Mouse (Mus musculus) naive thymus-derived CD4-positive, alpha-beta T cell, adult 2 months (primary cell): ENCODE results near the gene 9130213A22Rik.

Experiments
- DNase-seq: peaks from one replicate; pipeline ENCODE4 v3.0.0-alpha.2; 2011; ENCODE audit warnings: low read depth

Gene 9130213A22Rik

GRCm38 (mm10) chr11:69122336-69122951 is at the start of gene 9130213A22Rik:
Gene 9130213A22Rik, minus strand, starts transcription at chr11:69122589.
- peak; percentile 68 for DNase-seq

DNA sequence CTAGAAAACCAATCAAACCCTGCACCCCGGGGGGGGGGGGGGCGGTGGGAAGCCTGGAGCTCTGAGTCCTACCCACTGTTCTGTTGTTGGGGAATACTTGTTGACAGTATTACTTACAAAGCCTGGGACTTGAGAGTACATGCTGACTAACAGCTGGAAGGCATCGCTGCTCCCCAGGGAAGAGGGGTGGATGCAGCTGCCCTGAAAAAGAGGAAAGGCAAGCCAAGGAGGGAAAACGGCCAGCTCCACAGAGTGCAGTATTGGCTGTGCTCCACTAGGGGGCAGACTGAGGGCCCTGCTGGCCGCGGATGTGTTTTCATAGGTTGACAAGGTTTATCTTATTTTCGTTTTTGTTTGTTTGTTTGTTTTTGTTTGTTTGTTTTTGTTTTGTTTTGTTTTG is 49.2 kb upstream of the 9130213A22Rik start:
- DNase-seq = peak; percentile 44

- no peak for DNase-seq
Measured at GRCm38 (mm10) chr11:69169313-69169712, 46.9 kb upstream of the 9130213A22Rik start.

DNA sequence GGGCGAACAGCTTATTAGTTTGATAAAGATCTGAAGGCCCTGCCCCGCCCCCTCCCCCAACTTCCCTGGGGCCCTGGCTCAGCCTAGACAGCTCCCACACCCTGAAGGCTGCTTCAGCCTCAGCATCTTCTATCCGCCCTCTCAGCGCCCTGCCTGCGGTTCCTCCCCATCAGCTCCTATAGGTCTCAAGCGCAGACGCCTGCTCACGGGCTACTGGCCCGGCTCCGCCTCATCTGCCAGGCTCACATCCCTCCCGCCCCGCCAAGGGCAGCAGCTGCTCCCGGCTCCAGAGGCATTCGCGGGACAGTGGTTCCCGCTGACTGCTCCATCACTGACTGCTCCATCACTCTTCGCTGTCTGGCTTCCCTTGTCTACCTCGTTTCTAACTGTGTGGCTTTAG is 34.4 kb upstream of the 9130213A22Rik start, which contains the start of gene Alox12b:
Gene Alox12b, plus strand, starts transcription at position 190 of the 400 bp plus-strand sequence.
- no peak for DNase-seq

GRCm38 (mm10) chr11:69155351-69155750 is 33.0 kb upstream of the 9130213A22Rik start:
- no peak for DNase-seq

DNA sequence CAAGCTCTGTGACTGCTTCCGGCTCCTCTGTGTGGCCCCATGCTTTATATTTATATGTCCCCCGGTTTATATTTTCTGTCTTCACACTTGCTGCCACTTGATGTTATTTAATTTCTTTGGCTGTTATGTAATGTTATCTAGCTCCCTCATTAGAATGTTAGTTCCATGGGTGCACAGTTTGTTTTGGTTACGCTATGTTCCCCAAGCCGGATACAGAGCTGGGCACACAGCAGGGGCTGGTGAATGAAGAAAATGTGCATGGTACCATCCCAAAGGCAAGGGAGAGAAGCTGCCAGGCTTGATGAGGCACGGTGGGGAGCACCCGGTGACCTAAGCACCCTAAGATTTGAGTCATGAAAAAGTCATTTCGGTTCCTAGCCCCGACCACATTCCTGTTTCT is 31.4 kb upstream of the 9130213A22Rik start:
- no peak for DNase-seq

GRCm38 (mm10) chr11:69151004-69151403 is 28.6 kb upstream of the 9130213A22Rik start:
- no peak for DNase-seq

- DNase-seq = peak; percentile 76
Measured at GRCm38 (mm10) chr11:69150444-69150843, 28.1 kb upstream of the 9130213A22Rik start.

DNA sequence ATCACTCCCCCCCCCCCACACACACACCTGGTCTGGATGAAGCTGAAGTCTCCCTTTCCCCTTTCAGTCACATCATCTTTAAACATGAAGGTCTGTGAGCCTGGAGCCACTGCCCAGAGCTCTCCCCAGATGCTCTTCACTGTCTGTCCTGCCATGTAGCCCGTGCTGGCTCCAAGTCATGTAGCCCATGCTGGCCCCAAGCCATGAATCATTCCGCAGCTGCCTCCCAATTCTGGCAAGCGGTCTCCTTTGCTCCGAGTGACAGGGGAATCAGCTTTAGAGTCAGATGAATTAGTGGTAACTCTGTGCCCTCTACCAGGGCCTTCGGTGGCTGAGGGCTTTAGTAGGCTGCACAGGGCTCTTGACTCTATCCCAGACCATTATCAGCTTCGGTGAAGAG is 27.3 kb upstream of the 9130213A22Rik start:
- DNase-seq = no peak

DNA sequence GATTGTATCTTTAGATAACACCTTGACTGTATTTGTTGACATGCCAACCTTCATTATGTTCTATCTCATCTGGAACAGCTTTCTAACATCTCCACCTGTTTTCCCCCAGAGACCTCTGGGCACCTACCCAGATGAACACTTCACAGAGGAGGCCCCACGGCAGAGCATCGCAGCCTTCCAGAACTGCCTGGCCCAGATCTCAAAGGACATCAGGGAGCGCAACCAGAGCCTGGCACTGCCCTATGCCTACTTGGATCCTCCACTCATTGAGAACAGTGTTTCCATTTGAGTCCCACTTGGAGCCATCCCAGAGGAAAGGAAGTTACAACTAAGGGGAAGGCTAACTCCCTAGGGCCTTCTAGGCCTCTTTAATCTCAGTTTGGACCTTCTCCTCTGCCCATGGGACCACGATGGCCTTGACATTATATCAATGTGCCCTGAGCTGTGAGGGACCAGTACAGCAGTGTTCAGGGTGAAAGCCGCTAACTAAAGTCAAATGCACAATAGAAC is 26.1 kb upstream of the 9130213A22Rik start:
- no peak for DNase-seq

DNA sequence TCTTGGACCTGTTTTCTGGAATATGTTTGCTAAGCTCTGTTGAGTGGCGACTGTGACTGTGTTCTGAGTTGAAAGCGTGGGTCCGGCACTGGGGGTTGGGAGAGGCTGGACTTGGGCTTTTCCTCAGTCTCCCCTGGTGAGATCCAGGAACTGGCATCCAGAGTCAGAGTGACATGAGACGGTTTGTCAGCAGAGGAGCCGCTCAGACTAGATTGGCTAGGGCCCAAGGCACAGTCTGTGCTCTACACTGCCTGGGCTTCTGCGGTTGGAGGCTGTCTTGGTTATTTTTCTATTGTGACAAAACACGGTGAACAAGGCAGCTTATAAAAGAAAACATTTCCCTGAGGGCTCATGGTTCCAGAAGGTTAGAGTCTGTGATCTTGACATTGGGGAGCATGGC is 25.2 kb upstream of the 9130213A22Rik start:
- DNase-seq = no peak

- DNase-seq = no peak
Measured at GRCm38 (mm10) chr11:69135361-69135760, 13.0 kb upstream of the 9130213A22Rik start.

- DNase-seq = no peak
Measured at GRCm38 (mm10) chr11:69134622-69134968, 12.2 kb upstream of the 9130213A22Rik start.

DNA sequence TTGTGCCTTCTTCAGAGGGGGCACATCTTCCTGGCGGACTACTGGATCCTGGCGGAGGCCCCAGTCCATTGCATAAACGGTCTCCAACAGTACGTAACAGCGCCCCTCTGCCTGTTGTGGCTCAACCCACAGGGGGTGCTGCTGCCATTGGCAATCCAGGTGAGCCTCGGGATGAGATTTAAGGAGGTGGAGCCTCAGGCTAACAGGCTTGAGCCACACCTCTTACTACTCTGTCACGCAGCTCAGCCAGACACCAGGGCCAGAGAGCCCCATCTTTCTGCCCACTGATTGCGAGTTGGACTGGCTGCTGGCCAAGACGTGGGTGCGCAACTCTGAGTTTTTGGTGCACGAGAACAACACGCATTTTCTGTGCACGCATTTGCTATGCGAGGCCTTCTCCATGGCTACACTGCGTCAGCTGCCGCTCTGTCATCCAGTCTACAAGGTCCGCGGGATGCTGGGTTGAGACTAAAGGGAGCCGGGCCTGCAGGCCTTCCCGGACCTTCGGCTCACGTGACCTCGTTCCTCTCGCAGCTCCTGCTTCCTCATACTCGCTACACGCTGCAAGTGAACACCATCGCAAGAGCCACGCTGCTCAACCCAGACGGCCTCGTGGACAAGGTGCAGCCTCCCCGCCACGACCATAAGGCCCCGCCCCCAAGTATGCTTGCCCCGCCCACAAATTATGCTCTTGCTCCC is 11.7 kb upstream of the 9130213A22Rik start:
- DNase-seq = peak; percentile 59

DNA sequence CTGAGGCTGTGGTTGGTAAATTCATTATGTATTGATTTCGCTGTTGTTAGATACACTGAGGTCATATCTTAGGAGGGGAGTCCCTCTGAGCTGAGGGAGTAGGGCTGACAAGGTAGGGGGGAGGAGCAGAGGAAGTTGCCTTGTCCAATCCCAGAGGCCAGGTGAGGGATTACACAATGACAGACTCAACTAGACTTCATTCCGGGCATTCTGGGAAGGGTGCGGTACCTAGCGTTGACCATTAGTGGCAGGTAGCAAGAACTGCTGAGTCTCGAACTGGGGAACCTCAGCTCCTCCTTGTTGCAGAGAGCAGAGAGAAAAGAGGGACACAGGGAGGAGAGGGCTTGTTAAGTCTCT is 11.2 kb upstream of the 9130213A22Rik start:
- no peak for DNase-seq

DNA sequence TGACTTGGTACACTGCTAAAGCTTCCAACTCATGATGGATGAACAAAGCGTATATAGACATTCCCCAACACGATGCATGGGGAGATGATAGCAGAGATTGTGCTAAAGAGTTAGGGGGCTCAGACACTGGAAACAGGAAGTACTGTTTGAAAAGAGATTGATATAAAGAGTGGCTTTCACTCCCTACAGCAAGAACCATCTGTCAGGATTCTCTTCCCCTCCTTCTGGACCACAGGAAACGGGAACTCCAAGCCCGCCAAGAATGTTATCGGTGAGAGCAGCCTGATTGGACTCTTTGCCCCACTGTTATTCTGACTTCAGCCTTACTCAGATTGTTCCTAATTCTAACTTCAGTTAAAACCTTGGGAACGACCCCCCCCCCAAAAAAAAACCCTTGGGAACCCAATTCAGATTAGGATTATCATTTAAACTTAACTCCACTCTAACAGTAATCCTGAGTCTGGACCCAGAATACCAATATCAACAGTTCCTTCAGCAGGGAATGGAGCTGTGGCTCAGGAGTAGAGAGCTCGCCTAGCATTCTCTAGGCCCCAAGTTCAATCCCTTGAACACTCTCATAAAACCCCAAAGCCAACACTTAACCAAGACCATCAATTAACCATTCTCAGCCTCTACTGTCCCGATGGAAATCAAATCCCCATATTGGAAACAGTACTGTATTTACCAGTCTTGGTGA is 6.2 kb upstream of the 9130213A22Rik start:
- DNase-seq = no peak

GRCm38 (mm10) chr11:69126706-69127095 is 4.3 kb upstream of the 9130213A22Rik start:
- DNase-seq = no peak

DNA sequence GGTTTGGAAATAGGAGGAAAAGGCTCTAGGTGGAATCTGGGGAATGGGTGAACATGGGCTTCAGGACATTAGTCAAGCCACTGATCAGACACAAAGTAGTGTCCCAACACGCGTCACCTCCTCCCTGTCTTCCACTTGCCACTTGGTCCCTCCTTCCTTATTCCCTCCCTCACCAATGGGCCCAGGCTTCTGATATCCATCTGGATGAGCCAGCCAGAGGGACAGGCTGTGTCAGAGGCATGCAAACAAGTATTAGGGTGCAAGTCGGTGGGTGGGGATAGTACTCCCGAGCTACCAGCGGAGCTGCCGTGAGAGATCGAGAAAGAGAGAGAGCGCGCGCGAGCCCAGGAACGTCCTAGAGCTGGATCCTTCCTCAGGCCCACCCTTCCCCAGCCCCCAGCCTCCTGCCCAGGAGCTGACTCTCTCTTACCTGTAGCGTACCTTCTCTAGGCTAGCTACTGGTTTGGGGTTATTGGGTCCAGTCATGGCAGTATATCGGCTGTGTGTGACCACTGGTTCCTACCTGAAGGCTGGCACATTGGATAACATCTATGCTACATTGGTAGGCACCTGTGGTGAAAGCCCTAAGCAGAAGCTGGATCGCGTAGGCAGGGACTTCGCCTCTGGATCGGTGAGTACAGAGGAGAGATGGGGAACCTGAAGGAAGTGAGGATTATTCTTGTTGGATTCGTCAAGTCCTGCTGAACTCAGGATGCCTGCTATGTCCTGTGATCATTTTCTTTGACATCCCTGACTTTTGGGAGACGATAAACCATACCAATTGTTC is 3.7 kb upstream of the 9130213A22Rik start:
- DNase-seq = peak; percentile 52

DNA sequence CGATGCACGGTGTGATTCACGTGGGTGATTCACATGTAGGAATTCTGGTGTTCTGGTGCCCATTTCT is 3.3 kb upstream of the 9130213A22Rik start, which contains the start of gene Aloxe3:
Gene Aloxe3, plus strand, starts transcription at position 45 of the 67 bp plus-strand sequence.
- DNase-seq = no peak

DNA sequence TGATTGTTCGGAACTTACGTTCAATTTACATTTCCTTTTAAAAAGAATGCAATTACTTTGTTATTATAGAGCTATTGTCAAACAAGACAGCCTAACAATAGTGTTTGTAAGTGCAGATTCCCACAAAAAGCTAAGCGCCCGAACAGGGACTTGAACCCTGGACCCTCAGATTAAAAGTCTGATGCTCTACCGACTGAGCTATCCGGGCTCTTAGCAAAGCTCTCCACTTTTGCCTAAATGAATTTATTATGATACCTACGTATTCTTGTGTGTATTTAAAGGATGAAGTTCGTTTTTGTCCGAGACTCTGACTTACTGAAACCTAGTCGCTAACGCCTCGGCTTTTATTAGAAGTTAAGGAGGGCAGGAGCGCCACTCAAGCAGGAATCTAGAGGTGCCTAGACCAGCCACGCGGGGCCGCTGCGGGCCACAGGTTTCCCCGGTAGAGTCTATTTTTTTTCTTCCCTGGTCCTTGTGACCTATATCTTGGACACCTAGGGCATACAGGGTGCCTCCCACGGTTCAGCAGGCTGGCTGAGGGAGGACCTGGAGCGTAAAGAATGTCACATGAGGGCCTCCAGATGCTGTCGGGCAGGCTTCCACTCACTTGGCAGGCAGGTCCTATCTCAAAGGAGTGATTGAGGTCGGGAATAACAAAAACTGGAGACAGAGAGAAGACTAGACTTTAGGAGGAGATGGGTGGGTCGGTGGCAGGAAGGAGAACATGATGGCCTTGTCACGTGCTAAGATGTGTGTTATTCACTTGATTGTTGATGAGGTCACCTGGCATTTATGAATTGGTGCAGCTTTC is 2.9 kb upstream of the 9130213A22Rik start:
- peak; percentile 95 for DNase-seq

DNA sequence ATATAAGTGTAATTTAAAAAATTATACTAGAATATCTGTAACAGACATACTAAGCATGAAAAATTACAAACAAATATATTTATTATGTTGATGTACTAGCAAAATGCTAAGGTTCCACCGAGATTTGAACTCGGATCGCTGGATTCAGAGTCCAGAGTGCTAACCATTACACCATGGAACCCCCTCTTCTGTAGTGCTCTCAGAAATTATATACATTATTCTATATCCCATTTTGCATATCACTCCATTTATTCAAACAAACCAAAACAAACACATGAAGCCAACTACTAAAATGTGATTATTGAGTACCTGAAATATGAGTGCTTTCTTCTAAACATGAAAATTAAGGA is 2.1 kb upstream of the 9130213A22Rik start:
- DNase-seq = peak; percentile 91
